Mouse (Mus musculus): ENCODE results near the gene Ccm2l.

- TF ChIP-seq USF1 (IDR thresholded peaks at IDR 0.05; ENCODE audit: low read depth) = no peak
- TF ChIP-seq CEBPB (IDR thresholded peaks at IDR 0.05; ENCODE audit: insufficient read depth, poor library complexity, severe bottlenecking) = no peak
- no peak for TF ChIP-seq POLR2AphosphoS2 (IDR thresholded peaks at IDR 0.05; ENCODE audit: insufficient read length, low read depth)
These were observed 39.7 kb upstream of the Ccm2l start for GRCm38 (mm10) chr2:153026052-153026451.

All from myocyte (in vitro differentiated cells).